Mouse (Mus musculus): ENCODE measurements around the gene Atp6v1g3. TPM values are rescaled to one million over a fixed set of nuclear protein-coding genes. Genes with fewer than 3 reads are reported as not detected.

The Atp6v1g3 gene
- total and polyA plus RNA-seq, 3 experiments = not detected

GRCm38 (mm10) chr1:138330556-138330955 is 57.0 kb downstream of the Atp6v1g3 start:
- H3K9me3 ChIP-seq (replicated peaks) = no peaks in the 10 kb centered on the region
- no peak for TF ChIP-seq GATA1 (IDR thresholded peaks at IDR 0.05; ENCODE audit: borderline replicate concordance, low read length)
- no peaks in the 10 kb centered on the region for H3K4me1 ChIP-seq (ENCODE audit: insufficient read depth, low read depth, low read length)
- DNase-seq (ENCODE audit: low spot score) (no peak), ATAC-seq (ENCODE audit: extremely low read depth, insufficient number of reproducible peaks, low FRiP score, poor library complexity, severe bottlenecking) (no peak)
- H3K27me3 ChIP-seq (ENCODE audit: insufficient read depth, low read length) = no peaks in the 10 kb centered on the region
- no peaks in the 10 kb centered on the region for H3K36me3 ChIP-seq (replicated peaks)
- H3K4me3 ChIP-seq (ENCODE audit: low read depth, low read length) = no peak overlapping the region

GRCm38 (mm10) chr1:138331596-138331995 is 58.1 kb downstream of the Atp6v1g3 start:
- TF ChIP-seq GATA2 (IDR thresholded peaks at IDR 0.05; ENCODE audit: borderline replicate concordance, low read depth, low read length) (no peak), POLR2AphosphoS5 (IDR thresholded peaks at IDR 0.05; ENCODE audit: insufficient replicate concordance, low read depth, low read length) (no peak), GATA1 (IDR thresholded peaks at IDR 0.05; ENCODE audit: borderline replicate concordance, low read length) (no peak), TAL1 (conservative IDR thresholded peaks at IDR 0.05; ENCODE audit: low read depth, low read length) (no peak), CTCF (IDR thresholded peaks at IDR 0.05; ENCODE audit: low read depth, low read length) (no peak)
- no peaks in the 10 kb centered on the region for H3K27me3 ChIP-seq (ENCODE audit: insufficient read depth, low read length)
- H3K4me3 ChIP-seq (ENCODE audit: low read depth, low read length) = no peak overlapping the region
- H3K4me1 ChIP-seq (ENCODE audit: insufficient read depth, low read depth, low read length) = no peaks in the 10 kb centered on the region
- no peaks in the 10 kb centered on the region for H3K36me3 ChIP-seq (replicated peaks)
- H3K9me3 ChIP-seq (replicated peaks) = no peaks in the 10 kb centered on the region
- no peak for ATAC-seq (ENCODE audit: extremely low read depth, insufficient number of reproducible peaks, low FRiP score, poor library complexity, severe bottlenecking)
- no peak for DNase-seq (ENCODE audit: low spot score)

GRCm38 (mm10) chr1:138334701-138335100 is 61.2 kb downstream of the Atp6v1g3 start:
- ATAC-seq (ENCODE audit: extremely low read depth, insufficient number of reproducible peaks, low FRiP score, poor library complexity, severe bottlenecking) = no peak

GRCm38 (mm10) chr1:138337417-138337816 is 63.9 kb downstream of the Atp6v1g3 start:
- Histone ChIP-seq H3K36me3 (replicated peaks) (no peaks in the 10 kb centered on the region), H3K4me3 (ENCODE audit: low read depth, low read length) (no peak overlapping the region), H3K27me3 (ENCODE audit: insufficient read depth, low read length) (no peaks in the 10 kb centered on the region), H3K9me3 (replicated peaks) (no peaks in the 10 kb centered on the region), H3K4me1 (ENCODE audit: insufficient read depth, low read depth, low read length) (no peaks in the 10 kb centered on the region)
- TF ChIP-seq POLR2AphosphoS5 (IDR thresholded peaks at IDR 0.05; ENCODE audit: insufficient replicate concordance, low read depth, low read length) (no peak), TAL1 (conservative IDR thresholded peaks at IDR 0.05; ENCODE audit: low read depth, low read length) (no peak), GATA2 (IDR thresholded peaks at IDR 0.05; ENCODE audit: borderline replicate concordance, low read depth, low read length) (no peak), GATA1 (IDR thresholded peaks at IDR 0.05; ENCODE audit: borderline replicate concordance, low read length) (no peak), CTCF (IDR thresholded peaks at IDR 0.05; ENCODE audit: low read depth, low read length) (no peak)
- ATAC-seq (ENCODE audit: extremely low read depth, insufficient number of reproducible peaks, low FRiP score, poor library complexity, severe bottlenecking) (no peak), DNase-seq (ENCODE audit: low spot score) (no peak)

More at GRCm38 (mm10) chr1:138334701-138335100, 61.2 kb downstream of the Atp6v1g3 start:
- H3K27me3 ChIP-seq (ENCODE audit: insufficient read depth, low read length) = no peaks in the 10 kb centered on the region
- TF ChIP-seq TAL1 (conservative IDR thresholded peaks at IDR 0.05; ENCODE audit: low read depth, low read length) = no peak
- no peak for TF ChIP-seq CTCF (IDR thresholded peaks at IDR 0.05; ENCODE audit: low read depth, low read length)
- no peak for TF ChIP-seq GATA2 (IDR thresholded peaks at IDR 0.05; ENCODE audit: borderline replicate concordance, low read depth, low read length)
- TF ChIP-seq GATA1 (IDR thresholded peaks at IDR 0.05; ENCODE audit: borderline replicate concordance, low read length) = no peak
- no peak for TF ChIP-seq POLR2AphosphoS5 (IDR thresholded peaks at IDR 0.05; ENCODE audit: insufficient replicate concordance, low read depth, low read length)
- H3K4me1 ChIP-seq (ENCODE audit: insufficient read depth, low read depth, low read length) = no peaks in the 10 kb centered on the region
- no peak overlapping the region for H3K4me3 ChIP-seq (ENCODE audit: low read depth, low read length)
- no peak for DNase-seq (ENCODE audit: low spot score)
- no peaks in the 10 kb centered on the region for H3K36me3 ChIP-seq (replicated peaks)
- no peaks in the 10 kb centered on the region for H3K9me3 ChIP-seq (replicated peaks)

Other genes starting within 250 kb of the Atp6v1g3 start
- gene Ptprc, start 98.0 kb upstream of the Atp6v1g3 start, total RNA-seq (2014; fragmentation: Nextera tagmentation) = not detected in 2 replicates
- 0.41 and 0.98 TPM in 2 replicates for gene Ptprc, start 98.0 kb upstream of the Atp6v1g3 start, total RNA-seq (2017)
- not detected in 2 replicates for gene Ptprc, start 98.0 kb upstream of the Atp6v1g3 start, polyA plus RNA-seq (2012)